Mouse (Mus musculus) CD4-positive, CD25-positive, alpha-beta regulatory T cell, adult 4 months (primary cell): ENCODE measurements around the gene Gm42742. TPM values are rescaled to one million over a fixed set of nuclear protein-coding genes. Genes with fewer than 3 reads are reported as not detected.

Source experiments
- ATAC-seq: one replicate; pipeline ENCODE4 v1.8.0; 2017
- polyA plus RNA-seq, 2 experiments: library from polyadenylated mRNA; unstranded; fragments of 100-300 nt; shearing (Covaris generic); gene quantifications; one replicate each; pipeline ENCODE4 v1.2.1; 2017

Gene Gm42742
- polyA plus RNA-seq, 2 experiments from 2014 or later = 12.5 to 49.1 TPM

DNA sequence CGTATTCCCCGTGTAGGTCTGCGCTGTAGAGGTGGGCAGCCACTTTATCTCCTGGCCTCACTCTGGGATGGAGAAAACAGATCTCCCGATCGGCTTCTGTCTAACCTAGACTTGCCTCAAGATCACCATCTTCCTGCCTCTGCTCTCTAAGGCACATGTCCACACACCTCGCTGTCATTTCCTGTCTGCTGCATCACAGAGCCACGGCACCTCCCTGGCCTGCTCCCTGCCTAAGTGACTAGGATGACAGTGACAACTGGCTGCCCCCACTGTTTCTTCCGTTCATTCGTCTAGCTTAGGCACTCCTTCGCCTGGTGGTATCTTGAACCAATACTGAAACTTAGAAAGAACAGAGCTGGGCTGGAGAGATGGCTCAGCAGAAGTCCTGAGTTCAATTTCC lies 21.3 kb downstream of the Gm42742 start:
- peak; percentile 96 for ATAC-seq

GRCm38 (mm10) chr7:126996449-126996848 lies 24.4 kb downstream of the Gm42742 start:
- no peak for ATAC-seq

DNA sequence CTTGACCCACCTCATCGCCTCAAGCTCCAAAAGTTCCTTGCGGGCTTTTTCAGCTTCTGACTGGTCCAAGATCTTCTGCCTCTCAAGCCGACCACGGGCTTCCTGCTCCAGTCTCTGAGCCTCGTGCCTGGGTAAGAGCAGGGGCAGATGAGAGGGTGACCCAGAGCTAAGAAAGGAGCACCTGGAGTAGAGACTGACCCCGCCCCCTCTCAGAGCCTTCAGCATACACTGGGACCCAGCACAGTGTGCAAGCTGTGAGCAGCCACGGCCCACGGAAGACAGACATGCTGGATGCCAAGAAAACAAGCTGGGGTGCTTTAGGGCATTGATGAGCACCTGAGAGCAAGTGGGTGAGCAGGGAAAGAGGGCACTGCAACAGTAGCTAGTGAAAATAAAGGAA lies 32.1 kb downstream of the Gm42742 start:
- no peak for ATAC-seq

- ATAC-seq = no peak
Measured at GRCm38 (mm10) chr7:126986319-126986718, 34.6 kb downstream of the Gm42742 start.

DNA sequence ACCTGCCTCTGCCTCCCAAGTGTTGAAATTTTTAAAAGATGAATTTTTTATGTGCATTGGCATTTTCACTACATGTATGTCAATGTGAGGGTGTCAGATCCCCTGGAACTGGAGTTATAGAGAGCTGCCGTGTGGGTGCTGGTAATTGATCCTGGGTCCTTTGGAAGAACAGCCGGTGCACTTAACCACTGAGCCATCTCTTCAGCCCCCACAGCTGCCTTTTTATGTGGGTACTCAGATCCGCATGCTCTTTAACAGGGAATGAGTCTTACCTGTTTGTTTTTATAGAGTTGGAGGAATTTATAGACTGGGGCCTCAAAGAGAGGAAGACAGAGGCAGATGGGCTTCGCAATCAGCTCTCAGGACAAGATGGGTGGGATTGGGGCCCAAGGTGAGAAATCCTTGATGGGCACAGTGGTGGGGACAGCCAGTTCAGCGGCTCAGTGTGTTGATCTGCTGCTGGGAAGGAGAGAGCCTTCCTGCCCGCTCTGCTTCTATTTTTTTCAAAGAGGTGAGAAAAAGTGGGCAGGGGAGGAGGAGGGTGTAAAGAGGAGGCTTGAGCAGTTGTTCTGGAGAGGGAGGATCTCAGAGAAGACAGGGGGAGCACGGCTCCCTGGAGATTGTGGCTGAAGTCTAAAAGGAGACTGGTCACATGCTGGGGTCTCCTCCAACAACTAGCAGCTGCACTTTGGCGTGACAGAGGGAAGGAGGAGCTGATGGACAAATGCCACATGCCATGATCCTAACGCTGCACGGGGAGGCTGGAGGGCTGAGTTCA lies 36.0 kb downstream of the Gm42742 start:
- no peak for ATAC-seq

DNA sequence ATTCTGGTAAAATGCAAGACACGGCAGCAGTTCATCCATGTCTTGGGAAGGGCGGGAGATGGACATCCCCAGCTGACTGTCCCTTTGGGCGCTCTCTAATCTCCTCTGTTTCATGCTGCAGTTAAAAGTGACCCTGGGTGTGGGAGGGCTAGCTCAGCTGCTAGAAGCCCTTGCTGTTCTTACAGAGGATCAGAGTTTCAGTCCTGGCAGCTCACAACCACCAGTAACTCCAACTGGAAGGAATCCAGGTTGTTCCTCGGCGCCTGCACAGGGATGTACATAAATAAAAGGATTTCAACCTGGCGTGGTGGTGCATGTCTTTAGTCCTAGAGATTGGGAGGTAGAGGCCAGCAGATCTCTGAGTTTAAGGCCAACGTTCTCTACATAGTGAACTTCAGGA lies 37.8 kb downstream of the Gm42742 start:
- ATAC-seq = no peak

GRCm38 (mm10) chr7:126982054-126982453 lies 38.8 kb downstream of the Gm42742 start:
- no peak for ATAC-seq

DNA sequence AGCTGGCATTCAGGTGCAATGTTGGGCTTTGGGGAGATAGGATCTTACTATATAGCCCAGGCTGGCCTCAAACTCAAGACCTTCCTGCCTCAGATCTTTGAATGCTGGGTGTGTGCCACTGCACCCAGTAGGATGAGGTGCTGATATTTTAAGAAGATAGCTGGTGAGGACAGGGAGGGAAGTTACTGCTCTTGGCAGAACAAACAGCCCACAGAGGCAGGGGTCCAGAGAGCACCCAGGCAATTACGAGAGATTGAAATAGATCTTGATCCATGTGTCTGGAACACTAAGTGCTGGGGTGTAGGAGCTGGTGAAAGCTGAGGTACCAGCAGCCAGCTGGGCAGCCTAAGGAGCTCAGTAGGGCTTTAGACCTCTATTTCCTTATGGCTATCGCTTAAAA lies 39.3 kb downstream of the Gm42742 start:
- no peak for ATAC-seq

- peak; percentile 27 for ATAC-seq
Measured at GRCm38 (mm10) chr7:126978841-126979240, 42.1 kb downstream of the Gm42742 start.

- no peak for ATAC-seq
Measured at GRCm38 (mm10) chr7:126976878-126977459, 43.9 kb downstream of the Gm42742 start.

GRCm38 (mm10) chr7:126975950-126976866 lies 44.7 kb downstream of the Gm42742 start, which contains the start of gene Cdiptos:
Gene Cdiptos (minus strand): TSS chr7:126976098.
- peak; percentile 96 for ATAC-seq

- no peak for ATAC-seq
Measured at GRCm38 (mm10) chr7:126975893-126975949, 45.2 kb downstream of the Gm42742 start, which contains the start of gene Cdipt. Gene Cdipt (plus strand): TSS chr7:126975914.

DNA sequence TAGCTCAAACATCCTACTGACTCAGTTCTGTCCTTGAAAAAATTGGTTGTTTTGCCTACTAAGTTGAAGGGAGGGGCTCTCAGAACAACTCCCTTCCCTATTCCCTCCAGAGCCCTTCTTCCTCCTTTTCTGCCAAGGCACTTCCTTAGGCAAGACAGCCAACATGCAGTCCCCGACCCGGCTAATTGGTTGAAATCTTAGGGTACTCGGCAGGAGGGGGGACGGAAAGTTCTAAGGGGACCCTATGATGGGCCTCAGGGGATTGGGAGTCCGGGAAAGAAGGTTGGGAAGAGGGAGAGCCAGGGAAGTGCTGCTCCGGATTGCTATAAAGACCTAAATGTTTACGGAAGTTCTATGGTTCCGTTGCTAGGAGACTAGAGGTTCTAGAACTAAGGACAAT lies 45.4 kb downstream of the Gm42742 start:
- no peak for ATAC-seq

DNA sequence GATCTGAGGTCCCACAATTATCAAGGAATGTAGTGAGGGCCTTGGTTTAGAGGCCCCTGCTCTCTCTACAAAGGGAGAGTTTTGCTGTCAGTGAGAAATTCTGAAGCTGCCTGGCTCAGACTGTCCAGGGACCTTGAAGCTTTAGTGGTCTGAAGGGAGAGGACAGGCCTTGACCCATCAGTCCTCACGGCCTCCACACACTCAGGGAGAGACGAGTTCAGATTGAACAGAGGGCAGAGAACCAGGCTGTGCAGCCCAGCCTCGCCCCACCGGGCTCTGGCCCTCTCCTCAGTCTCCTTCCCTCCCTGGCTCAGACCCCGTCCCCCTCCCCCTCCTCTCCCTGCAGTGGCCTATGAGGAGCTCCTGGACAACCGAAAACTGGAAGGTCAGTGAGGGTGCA lies 53.5 kb downstream of the Gm42742 start:
- no peak for ATAC-seq

DNA sequence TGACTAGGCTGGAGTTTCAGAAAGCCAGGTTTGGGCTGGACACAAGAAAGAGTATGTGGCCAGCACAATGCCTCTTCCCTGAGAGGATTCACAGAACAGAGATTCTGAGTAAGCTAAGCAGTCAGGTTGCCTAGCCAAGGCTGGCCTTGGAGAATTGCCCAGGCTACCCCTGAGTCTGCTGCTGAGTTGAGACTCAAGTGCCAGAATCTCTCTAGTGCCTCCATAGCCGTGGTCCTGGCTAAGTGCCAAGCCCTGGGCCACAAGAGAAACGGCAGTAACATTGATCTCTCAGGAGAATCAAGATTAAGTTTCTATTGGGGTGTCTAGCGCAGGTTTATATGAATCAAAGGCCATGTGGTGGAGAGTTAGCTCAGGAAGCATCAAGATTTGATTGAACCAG lies 55.3 kb downstream of the Gm42742 start:
- no peak for ATAC-seq

Other genes with a start within 250 kb of the Gm42742 start
- gene Ypel3, start 244.1 kb downstream of the Gm42742 start, polyA plus RNA-seq = 10 to 100 TPM; 58.4 to 83.8 TPM
- gene Tbx6, start 239.6 kb downstream of the Gm42742 start, polyA plus RNA-seq = 1 to 10 TPM; 5.9 to 7.5 TPM
- 100 to 1,000 TPM; 139 to 140 TPM for gene Ppp4c, start 228.6 kb downstream of the Gm42742 start, polyA plus RNA-seq
- not detected for gene Fam57b, start 223.4 kb downstream of the Gm42742 start, polyA plus RNA-seq
- gene 4930451I11Rik, start 189.5 kb downstream of the Gm42742 start, polyA plus RNA-seq = not detected
- gene Doc2a, start 173.7 kb downstream of the Gm42742 start, polyA plus RNA-seq = not detected
- gene Hirip3, start 159.1 kb downstream of the Gm42742 start, polyA plus RNA-seq = 10 to 100 TPM; 12.7 to 20.6 TPM
- 10 to 100 TPM; 53.9 to 55.7 TPM for gene Ino80e, start 158.7 kb downstream of the Gm42742 start, polyA plus RNA-seq
- 10 to 100 TPM; 15.3 to 15.6 TPM for gene Taok2, start 136.4 kb downstream of the Gm42742 start, polyA plus RNA-seq
- 10 to 100 TPM; 40.2 to 53.2 TPM for gene Tmem219, start 98.2 kb downstream of the Gm42742 start, polyA plus RNA-seq
- 1 to 10 TPM; 5.5 to 8.9 TPM for gene Kctd13, start 92.2 kb downstream of the Gm42742 start, polyA plus RNA-seq
- under 1 TPM; 0.48 to 0.51 TPM for gene Asphd1, start 71.5 kb downstream of the Gm42742 start, polyA plus RNA-seq
- gene Sez6l2, start 70.5 kb downstream of the Gm42742 start, polyA plus RNA-seq = 1 to 10 TPM; 1.5 to 1.8 TPM
- 100 to 1,000 TPM; 121 to 152 TPM for gene Cdipt, start 45.2 kb downstream of the Gm42742 start, polyA plus RNA-seq
- gene Cdiptos, start 45.0 kb downstream of the Gm42742 start, polyA plus RNA-seq = 1 to 10 TPM in 1 of 2 experiments, under 1 TPM in 1; 0.32 to 1.1 TPM
- 10 to 100 TPM; 13.7 to 20.9 TPM for gene Mvp, start 6.5 kb downstream of the Gm42742 start, polyA plus RNA-seq
- gene Pagr1b, start 4.6 kb downstream of the Gm42742 start, polyA plus RNA-seq = 1 to 10 TPM; 1.3 to 2.4 TPM
- gene Pagr1a, start 3.7 kb downstream of the Gm42742 start, polyA plus RNA-seq = 10 to 100 TPM; 49.2 to 70.1 TPM
- gene Prrt2, start 114 bp upstream of the Gm42742 start, polyA plus RNA-seq = 1 to 10 TPM; 2.6 to 3.3 TPM
- gene Maz, start 5.9 kb upstream of the Gm42742 start, polyA plus RNA-seq = 10 to 100 TPM; 14.5 to 18.4 TPM
- gene Kif22, start 21.4 kb upstream of the Gm42742 start, polyA plus RNA-seq = 10 to 100 TPM; 13.9 to 20.5 TPM
- gene Zg16, start 66.2 kb upstream of the Gm42742 start, polyA plus RNA-seq = under 1 TPM in 1 of 2 experiments, not detected in 1; 0.81 TPM
- 100 to 1,000 TPM; 274 to 321 TPM for gene AI467606, start 70.3 kb upstream of the Gm42742 start, polyA plus RNA-seq
- gene Qprt, start 101.1 kb upstream of the Gm42742 start, polyA plus RNA-seq = 10 to 100 TPM in 1 of 2 experiments, 1 to 10 TPM in 1; 7.5 to 15.2 TPM
- 100 to 1,000 TPM; 101 to 103 TPM for gene Spn, start 116.7 kb upstream of the Gm42742 start, polyA plus RNA-seq
- gene Cd2bp2, start 175.0 kb upstream of the Gm42742 start, polyA plus RNA-seq = 10 to 100 TPM; 39.7 to 51.9 TPM
- gene Tbc1d10b, start 187.4 kb upstream of the Gm42742 start, polyA plus RNA-seq = 10 to 100 TPM; 12.5 to 18.4 TPM
- 10 to 100 TPM; 25.4 to 31.5 TPM for gene Mylpf, start 187.8 kb upstream of the Gm42742 start, polyA plus RNA-seq
- gene Zfp553, start 212.0 kb upstream of the Gm42742 start, polyA plus RNA-seq = 1 to 10 TPM; 6.6 to 7.9 TPM
- 100 to 1,000 TPM; 819 to 912 TPM for gene Sept1, start 212.0 kb upstream of the Gm42742 start, polyA plus RNA-seq
- 1 to 10 TPM; 1.3 to 1.6 TPM for gene Zfp771, start 223.2 kb upstream of the Gm42742 start, polyA plus RNA-seq
- 10 to 100 TPM; 39.7 to 50.1 TPM for gene Dctpp1, start 239.6 kb upstream of the Gm42742 start, polyA plus RNA-seq